Mouse (Mus musculus) liver, adult 2 months (tissue): Measurements from ENCODE around the gene Eif4g1.

Source experiments
- CTCF ChIP-seq: fragments of 200-500 bp; IDR thresholded peaks from 2 replicates; pipeline ENCODE4 v1.5.1; 2011; ENCODE audit warnings: low read depth, low read length, control low read depth
- POLR2A ChIP-seq: fragments of 200-500 bp; IDR thresholded peaks from 2 replicates; pipeline ENCODE4 v1.6.1; 2011; ENCODE audit warnings: low read length, control low read depth; ENCODE audit not compliant: insufficient read depth; ENCODE audit errors: extremely low read depth

DNA sequence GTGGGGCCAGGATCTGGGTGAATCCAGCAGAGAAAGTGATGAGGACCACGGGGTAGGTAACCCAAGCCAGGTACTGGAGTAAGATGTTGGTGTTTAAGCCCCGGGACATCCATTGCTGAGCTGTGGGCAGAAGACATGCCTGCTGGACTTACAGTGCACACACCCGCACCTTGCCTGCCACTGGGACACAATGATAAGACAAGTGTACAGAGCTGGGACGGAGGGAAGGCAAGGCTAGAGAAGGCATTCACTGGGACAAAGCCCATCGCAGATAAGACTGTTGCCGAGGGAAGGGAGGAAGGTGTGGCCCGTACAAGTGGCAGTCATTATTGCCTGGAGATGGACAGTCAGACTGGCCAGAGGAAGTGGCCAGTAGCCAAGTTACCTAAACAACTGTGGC is 44.8 kb downstream of the Eif4g1 start:
- TF ChIP-seq CTCF, result no peak
- no peak for TF ChIP-seq POLR2A
